Mouse (Mus musculus) heart, postnatal 10 days (tissue): Measurements from ENCODE around the gene Tspan12. TPM values are rescaled to one million over a fixed set of nuclear protein-coding genes. Genes with fewer than 3 reads are reported as not detected.
"Not testable (repeated sequence)": the region's sequence is repeated elsewhere in the genome, so short reads cannot be mapped to it uniquely, and the experiment has no call there.

Experiments used
- DNase-seq, 2 experiments: peaks; one replicate each; pipeline ENCODE4 v3.0.0; 2021
- intact Hi-C: fragments of 180-260 bp; cut with DNase I; formaldehyde crosslinking; loops from one replicate; pipeline ENCODE4 v1.15.1; 2025
- total RNA-seq, 2 experiments: library from RNA; stranded (reverse); gene quantifications; 2 replicates each; pipeline ENCODE4 v1.2.3; 2021

Gene Tspan12
- 100 to 1,000 TPM in 1 of 2 experiments, 10 to 100 TPM in 1; 93.8 to 102 TPM for total RNA-seq

- intact Hi-C loops: loop anchor here (1.0 to 5.0 kb wide), 3 partner anchors 96 to 245 kb away; partner anchors contain the start of gene Ing3
- DNase-seq: no peak
These were observed at the start of gene Tspan12 for GRCm38 (mm10) chr6:21852344-21852785. TSS of gene Tspan12 (minus strand) at chr6:21852515.

- DNase-seq: peak; percentile 69 to 75
- intact Hi-C loops: no loop called here
These were observed 42.1 kb upstream of the Tspan12 start for GRCm38 (mm10) chr6:21894451-21894850.

- intact Hi-C loops: no loop called here
- no peak for DNase-seq
These were observed 36.8 kb upstream of the Tspan12 start for GRCm38 (mm10) chr6:21889101-21889500.

- DNase-seq, intact Hi-C loops: not testable (repeated sequence)
These were observed 35.7 kb upstream of the Tspan12 start for GRCm38 (mm10) chr6:21887971-21888370.

- no peak for DNase-seq
- intact Hi-C loops: no loop called here
These were observed 27.2 kb upstream of the Tspan12 start for GRCm38 (mm10) chr6:21879496-21879895.

- DNase-seq: no peak
These were observed 15.0 kb upstream of the Tspan12 start for GRCm38 (mm10) chr6:21867310-21867709.

GRCm38 (mm10) chr6:21864179-21864578 lies 11.9 kb upstream of the Tspan12 start:
- intact Hi-C loops: no loop called here
- no peak for DNase-seq

More at GRCm38 (mm10) chr6:21867310-21867709, 15.0 kb upstream of the Tspan12 start:
- intact Hi-C loops: no loop called here

- intact Hi-C loops: no loop called here
- no peak for DNase-seq
These were observed 11.2 kb upstream of the Tspan12 start for GRCm38 (mm10) chr6:21863561-21863960.

- intact Hi-C loops: no loop called here
- no peak for DNase-seq
These were observed 9.0 kb upstream of the Tspan12 start for GRCm38 (mm10) chr6:21861316-21861715.

GRCm38 (mm10) chr6:21857843-21858242 lies 5.5 kb upstream of the Tspan12 start:
- intact Hi-C loops: no loop called here
- no peak for DNase-seq

GRCm38 (mm10) chr6:21855921-21856320 lies 3.6 kb upstream of the Tspan12 start:
- intact Hi-C loops: no loop called here
- peak; percentile 37 to 46 for DNase-seq

- intact Hi-C loops: loop anchor here (2.0 to 5.0 kb wide), 2 partner anchors 95 to 244 kb away; partner anchors contain the start of gene Ing3
- DNase-seq: no peak
These were observed 1.0 kb upstream of the Tspan12 start for GRCm38 (mm10) chr6:21853342-21853741.

GRCm38 (mm10) chr6:21851596-21852343 lies 545 bp downstream of the Tspan12 start:
- intact Hi-C loops: loop anchor here (1.0 to 5.0 kb wide), 4 partner anchors 55 to 246 kb away; partner anchors contain the start of gene Ing3
- DNase-seq: peak; percentile 91 to 92

- no peak for DNase-seq
- intact Hi-C loops: loop anchor here (2.0 to 5.0 kb wide), 2 partner anchors 54 to 246 kb away; no protein-coding TSS in a partner anchor
These were observed 1.0 kb downstream of the Tspan12 start for GRCm38 (mm10) chr6:21851346-21851595.

GRCm38 (mm10) chr6:21850526-21851345 lies 1.6 kb downstream of the Tspan12 start:
- intact Hi-C loops: loop anchor here (2.0 to 5.0 kb wide), 2 partner anchors 54 to 247 kb away; no protein-coding TSS in a partner anchor
- peak; percentile 49 to 59 for DNase-seq

- DNase-seq: no peak
- intact Hi-C loops: no loop called here
These were observed 3.5 kb downstream of the Tspan12 start for GRCm38 (mm10) chr6:21848808-21849207.

- intact Hi-C loops: loop anchor here (5.0 kb wide), 1 partner anchor 112 kb away; no protein-coding TSS in a partner anchor
- DNase-seq: peak; percentile 24 to 31
These were observed 12.1 kb downstream of the Tspan12 start for GRCm38 (mm10) chr6:21839976-21840775.

- intact Hi-C loops: loop anchor here (5.0 kb wide), 1 partner anchor 113 kb away; no protein-coding TSS in a partner anchor
- DNase-seq: no peak
These were observed 13.0 kb downstream of the Tspan12 start for GRCm38 (mm10) chr6:21839244-21839814.

- intact Hi-C loops: no loop called here
- no peak for DNase-seq
These were observed 18.8 kb downstream of the Tspan12 start for GRCm38 (mm10) chr6:21833531-21833930.

GRCm38 (mm10) chr6:21831871-21832270 lies 20.4 kb downstream of the Tspan12 start:
- intact Hi-C loops: no loop called here
- DNase-seq: peak; percentile 22 to 40
